Mouse (Mus musculus) naive thymus-derived CD4-positive, alpha-beta T cell, adult 2 months (primary cell): ENCODE data around the gene Daglb.
A peak's percentile ranks its signal among the peaks of the same experiment; 100 is the strongest.

ENCODE experiments used
- DNase-seq: peaks from one replicate; pipeline ENCODE4 v3.0.0-alpha.2; 2011; ENCODE audit warnings: low read depth

Gene Daglb

GRCm38 (mm10) chr5:143464100-143464756, at the start of gene Daglb:
Gene Daglb, plus strand, starts transcription at chr5:143464584.
- DNase-seq = peak; percentile 84

DNA sequence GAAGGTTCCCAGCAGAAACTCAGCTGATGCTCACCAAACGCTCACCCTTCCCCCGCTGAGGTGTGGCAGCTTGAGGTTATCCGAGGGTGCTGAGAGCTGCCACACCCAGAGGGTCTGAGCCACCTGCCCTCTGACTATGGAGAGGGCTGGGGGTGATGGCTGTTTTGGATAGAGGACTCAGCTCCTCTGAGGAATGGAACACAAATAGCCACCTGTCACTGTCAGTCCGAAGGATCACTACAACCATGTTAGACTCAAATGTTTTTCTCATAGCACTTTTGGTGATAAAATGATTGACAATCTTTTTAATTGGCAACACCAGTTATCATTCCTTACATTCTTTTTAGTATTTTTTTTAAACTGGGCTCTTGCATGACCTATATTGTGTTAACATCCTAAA, 42.9 kb upstream of the Daglb start:
- no peak for DNase-seq

DNA sequence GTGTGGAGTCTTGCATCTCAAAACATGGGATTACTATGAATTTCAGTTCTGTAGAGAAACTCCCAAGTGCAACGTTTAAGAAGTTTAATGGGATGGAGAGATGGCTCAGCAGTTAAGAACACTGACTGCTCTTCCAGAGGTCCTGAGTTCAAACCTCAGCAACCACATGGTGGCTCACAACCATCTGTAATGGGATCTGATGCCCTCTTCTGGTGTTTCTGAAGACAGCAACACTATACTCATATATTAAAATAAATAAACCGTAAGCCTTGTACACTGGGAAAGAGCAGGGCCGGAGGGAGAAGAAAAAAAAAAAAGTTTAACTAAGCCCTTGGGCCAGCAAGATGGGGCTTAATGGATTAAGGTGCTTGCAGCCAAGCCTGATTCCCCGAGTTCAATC, 41.4 kb upstream of the Daglb start:
- DNase-seq = no peak

- peak; percentile 81 for DNase-seq
Observed at GRCm38 (mm10) chr5:143423899-143424519, 40.4 kb upstream of the Daglb start.

GRCm38 (mm10) chr5:143434421-143434820, 30.0 kb upstream of the Daglb start:
- peak; percentile 83 for DNase-seq

DNA sequence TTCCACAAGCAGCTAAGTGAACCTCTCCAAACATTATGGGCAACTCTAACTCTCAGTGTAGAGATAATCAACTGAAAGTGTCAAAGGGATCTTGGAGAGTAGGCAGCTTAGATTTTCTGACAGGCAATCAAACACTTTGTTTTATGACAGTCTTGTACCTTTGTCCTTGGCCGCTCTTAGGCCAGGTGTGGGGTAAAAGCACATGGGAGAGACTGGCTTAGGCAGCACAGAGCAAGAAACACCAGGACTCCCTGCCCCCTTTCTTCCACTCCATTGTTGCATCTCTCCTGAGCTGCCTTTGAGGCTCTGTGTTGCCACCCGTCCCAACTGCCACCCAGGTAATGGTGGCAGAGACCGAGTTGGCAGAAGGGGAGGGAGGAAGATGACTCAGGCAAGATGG, 23.1 kb upstream of the Daglb start:
- DNase-seq = no peak

- no peak for DNase-seq
Observed at GRCm38 (mm10) chr5:143441753-143442152, 22.6 kb upstream of the Daglb start.

- peak; percentile 17 for DNase-seq
Observed at GRCm38 (mm10) chr5:143463671-143464070, 713 bp upstream of the Daglb start.

DNA sequence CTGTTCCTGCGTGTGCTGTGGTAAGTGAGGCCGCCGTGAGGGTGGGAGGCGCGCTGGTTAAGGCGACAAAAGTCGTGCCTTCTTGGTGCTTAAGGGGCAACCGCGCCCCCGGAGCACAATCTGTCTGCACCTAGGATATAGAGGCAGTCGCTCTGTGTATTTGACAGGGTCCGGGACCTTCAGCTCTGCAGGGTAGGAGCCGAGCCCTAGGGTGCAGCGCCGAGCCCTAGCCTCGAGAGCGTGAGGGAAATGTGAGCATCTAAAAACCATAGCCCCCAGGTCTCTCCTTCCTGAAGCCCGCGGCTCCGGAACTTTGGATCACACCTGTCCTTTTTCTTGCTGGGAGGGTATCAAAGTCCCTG, 354 bp downstream of the Daglb start:
- DNase-seq = no peak

- no peak for DNase-seq
Observed at GRCm38 (mm10) chr5:143465156-143466085, 1.0 kb downstream of the Daglb start.

GRCm38 (mm10) chr5:143466891-143467669, 2.7 kb downstream of the Daglb start:
- DNase-seq = no peak

GRCm38 (mm10) chr5:143467931-143468330, 3.5 kb downstream of the Daglb start:
- no peak for DNase-seq

- no peak for DNase-seq
Observed at GRCm38 (mm10) chr5:143469628-143470027, 5.2 kb downstream of the Daglb start.

DNA sequence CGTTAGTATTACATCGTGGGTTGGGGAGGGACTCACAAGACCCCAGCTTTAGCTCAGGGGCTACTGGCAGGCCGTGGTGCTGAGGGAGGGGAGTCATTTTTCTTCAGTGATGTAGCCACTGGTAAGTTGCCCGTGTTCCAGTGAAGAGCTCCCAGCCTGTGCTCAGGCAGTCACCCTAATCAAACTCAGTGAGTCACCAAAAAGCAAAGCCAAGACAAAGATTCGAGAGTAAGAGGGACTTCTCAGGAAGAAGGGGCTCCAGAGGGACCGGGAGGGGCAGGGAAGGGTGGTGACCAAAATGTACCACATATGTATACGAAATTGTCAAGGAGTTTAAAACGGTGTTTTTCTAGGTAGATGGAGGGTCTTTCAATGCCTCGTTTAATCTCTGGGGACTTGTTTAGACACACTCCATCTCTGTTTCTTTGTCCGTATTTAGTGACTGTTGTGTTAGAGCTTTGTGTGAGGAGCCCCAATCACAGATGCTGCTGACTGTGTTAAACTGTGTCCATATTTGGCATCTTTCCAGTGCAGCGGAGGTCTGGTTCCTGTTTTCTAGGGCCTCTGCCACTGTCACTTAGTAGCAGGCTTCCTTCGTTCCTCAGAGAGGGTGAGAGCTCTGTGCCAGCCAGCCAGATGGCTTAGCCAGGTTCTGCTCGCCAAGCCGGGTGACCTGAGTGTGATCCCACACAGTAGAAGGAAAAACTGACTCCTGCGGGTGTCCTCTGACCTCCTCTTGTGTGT, 6.2 kb downstream of the Daglb start:
- no peak for DNase-seq

GRCm38 (mm10) chr5:143471165-143471546, 6.8 kb downstream of the Daglb start:
- DNase-seq = no peak

DNA sequence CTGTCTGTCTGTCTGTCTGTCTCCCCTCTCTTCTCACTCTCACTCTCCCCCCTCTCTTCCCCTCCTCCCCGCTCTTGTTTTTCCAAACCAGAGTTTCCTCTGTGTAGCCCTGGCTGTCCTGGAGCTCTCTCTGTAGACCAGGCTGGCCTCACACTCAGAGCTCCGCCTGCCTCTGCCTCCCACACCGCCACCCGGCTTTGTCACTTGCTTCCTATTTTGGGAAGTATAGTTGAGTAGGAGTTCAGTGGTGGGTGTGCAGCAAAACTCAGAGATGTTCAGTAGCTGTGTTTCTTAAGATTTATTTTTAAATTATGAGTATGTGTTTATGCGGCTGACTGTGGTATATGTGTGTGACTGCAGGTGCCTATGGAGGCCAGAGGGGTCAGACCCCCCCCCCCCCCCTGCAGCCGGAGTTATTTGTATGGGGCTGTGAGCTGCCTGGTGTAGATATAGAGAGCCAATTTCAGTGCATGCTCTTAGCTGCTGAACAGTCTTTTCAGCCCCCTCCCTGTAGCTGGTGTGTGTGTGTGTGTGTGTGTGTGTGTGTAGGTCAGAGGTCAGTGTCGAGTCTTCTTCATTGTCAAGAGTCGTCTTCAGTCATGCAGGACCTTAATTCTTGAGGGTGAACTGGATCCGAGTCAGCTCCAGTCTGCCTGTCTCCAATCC, 7.7 kb downstream of the Daglb start:
- DNase-seq = no peak

DNA sequence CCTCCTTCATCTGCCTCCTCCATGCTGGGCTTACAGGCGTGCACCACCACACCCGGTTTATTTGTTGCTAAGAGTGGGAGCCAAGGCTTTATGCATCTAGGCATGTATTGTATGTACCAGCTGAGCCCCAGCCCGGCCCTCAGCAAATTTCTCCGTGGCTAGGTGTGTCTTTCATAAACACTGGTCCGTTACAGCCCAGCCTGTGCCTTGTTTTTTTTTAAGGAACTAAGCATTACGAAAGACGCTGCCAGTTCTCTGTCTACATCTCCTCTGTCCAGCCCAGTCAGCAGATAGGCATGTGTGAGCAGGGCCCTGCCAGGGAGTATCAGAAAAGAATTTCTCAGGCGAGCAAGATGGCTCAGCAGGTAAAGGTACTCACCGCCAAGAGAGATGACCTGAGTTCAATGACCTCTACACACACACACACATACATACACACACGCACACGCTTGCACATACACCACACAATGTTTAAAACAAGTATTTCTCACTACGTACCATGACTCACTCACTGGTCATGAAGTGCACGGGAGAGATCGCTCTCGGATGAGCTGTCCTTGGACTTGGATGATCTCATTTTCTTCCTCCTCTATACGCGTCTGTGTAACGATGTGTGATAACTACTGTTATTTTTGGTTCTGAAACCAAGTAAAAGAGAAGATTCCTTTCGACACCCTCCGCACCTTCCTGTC, 10.9 kb downstream of the Daglb start:
- DNase-seq = no peak

- no peak for DNase-seq
Observed at GRCm38 (mm10) chr5:143476013-143476412, 11.6 kb downstream of the Daglb start.

DNA sequence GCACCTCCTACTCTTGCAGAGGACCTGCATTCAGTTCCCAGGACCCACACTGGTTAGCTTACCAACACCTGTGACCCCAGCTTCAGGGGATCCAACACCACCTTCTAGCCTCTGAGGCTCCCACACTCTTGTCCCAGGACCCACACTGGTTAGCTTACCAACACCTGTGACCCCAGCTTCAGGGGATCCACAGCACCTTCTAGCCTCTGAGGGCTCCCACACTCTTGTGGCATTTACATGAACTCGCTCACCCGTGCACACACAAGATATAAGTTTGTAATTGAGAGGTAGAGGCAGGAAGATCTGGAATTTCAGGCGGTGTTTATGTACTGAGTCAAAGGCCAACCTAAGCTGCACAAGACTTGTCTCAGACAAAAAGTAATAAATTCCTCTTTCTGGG, 13.5 kb downstream of the Daglb start:
- DNase-seq = no peak

DNA sequence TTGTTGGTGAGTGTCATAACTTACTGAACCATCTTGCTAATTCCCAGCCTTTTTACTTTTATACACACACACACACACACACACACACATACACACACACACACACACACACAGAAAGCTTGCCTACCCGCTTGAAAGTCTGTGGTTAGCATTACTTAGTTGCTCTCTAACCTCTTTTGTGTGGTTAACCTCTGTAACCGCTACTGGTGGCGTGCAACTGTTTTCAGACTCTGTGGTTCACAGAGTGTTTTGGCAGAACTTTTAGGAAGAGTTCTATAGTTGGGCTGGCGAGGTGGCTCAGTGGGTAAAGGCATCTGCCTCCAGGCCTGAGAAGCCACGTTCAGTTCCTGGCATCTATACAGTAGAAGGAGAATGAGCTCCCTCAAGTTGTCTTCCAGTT, 20.6 kb downstream of the Daglb start:
- peak; percentile 73 for DNase-seq
